Mouse (Mus musculus) cortical plate, adult 2 months (tissue): ENCODE data around the gene Fcer2a.
A peak's percentile ranks its signal among the peaks of the same experiment; 100 is the strongest.

ENCODE experiments used
- CTCF ChIP-seq: fragments of 200-500 bp; IDR thresholded peaks from 2 replicates; pipeline ENCODE4 v1.5.1; 2011; ENCODE audit warnings: mild to moderate bottlenecking, control low read depth, low read length; ENCODE audit not compliant: insufficient read depth; ENCODE audit errors: extremely low read depth
- POLR2A ChIP-seq: fragments of 200-500 bp; IDR thresholded peaks from 2 replicates; pipeline ENCODE4 v1.6.1; 2011; ENCODE audit warnings: mild to moderate bottlenecking, low read length, control low read depth; ENCODE audit not compliant: insufficient read depth; ENCODE audit errors: extremely low read depth

- TF ChIP-seq POLR2A (no peak), CTCF (peak; percentile 65)
Observed at GRCm38 (mm10) chr8:3718559-3718958, 24.6 kb upstream of the Fcer2a start.
